Mouse (Mus musculus) neutrophil, adult 5-6 weeks (primary cell): ENCODE measurements at regions not wholly inside any gene's neighbourhood (a gene's known extent, or its start where the extent isn't known, plus 50 kb on each side); places are given as distances from the start of the nearest gene placed in this dataset.

Source experiments
- ATAC-seq: fragments of 151-379, 151-347 bp; 2 replicates; pipeline ENCODE4 v1.8.0; 2017; ENCODE audit warnings: mild to moderate bottlenecking, moderate TSS enrichment; ENCODE audit not compliant: insufficient number of reproducible peaks, poor library complexity, low FRiP score, severe bottlenecking; ENCODE audit errors: extremely low read depth

- ATAC-seq, result no peak
Measured at GRCm38 (mm10) chr2:50875072-50875471, 273.8 kb downstream of the Rnd3 start.

DNA sequence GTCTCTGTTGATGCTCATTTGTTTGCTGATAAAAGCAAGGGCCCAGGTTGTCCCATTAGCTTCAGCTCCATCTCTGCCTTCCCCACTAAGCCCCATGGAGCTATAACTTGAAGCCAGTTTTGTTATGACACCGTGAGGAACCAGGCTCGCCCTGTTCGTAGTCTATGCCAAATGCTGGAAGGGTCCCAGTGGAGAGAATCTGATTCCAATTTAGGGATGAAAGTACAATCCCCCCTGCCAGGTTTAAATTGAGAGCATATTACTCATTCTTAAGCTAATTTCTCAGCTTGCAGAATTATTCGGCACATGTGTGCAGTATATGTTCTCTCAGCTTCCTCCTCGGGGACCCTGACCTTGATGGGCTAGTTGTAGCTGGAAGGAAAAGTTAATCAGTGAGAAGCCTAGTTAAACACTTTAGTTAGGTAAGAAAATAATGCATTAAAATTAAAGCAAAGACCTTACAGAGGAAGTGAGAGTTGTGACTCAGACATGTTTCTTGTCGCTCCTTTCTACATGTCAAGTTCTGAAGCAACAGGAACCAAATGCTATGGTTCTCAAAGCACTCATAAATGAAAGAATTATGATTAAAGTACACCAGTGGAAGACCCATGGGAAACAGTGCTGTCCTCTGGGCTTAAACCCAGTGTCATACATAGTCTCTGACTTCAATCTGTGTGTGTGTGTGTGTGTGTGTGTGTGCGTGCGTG lies 295.2 kb downstream of the Rnd3 start:
- 0 out of 2 replicates have a peak, but pooled peaks have one; percentile 30 for ATAC-seq

GRCm38 (mm10) chr2:50852413-50852919 lies 296.4 kb downstream of the Rnd3 start:
- no peak for ATAC-seq

DNA sequence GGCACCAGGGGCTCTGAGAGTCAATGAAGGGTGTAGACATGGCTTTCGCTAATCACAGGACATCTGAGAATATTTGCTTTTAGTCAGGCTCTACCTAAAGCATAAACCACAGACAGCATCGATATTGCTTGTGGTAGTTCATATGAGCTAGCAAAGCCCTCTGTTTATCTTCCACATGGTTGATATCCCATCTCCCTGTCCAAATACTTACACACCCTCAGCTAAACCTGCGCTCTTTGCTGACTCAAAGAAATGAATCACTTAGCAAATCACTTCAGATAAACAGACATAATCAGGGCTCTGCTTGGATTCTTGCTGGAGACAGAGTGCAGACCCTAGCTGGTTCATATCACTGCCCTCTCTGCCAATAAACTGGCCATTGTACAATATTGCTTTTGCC lies 298.8 kb downstream of the Rnd3 start:
- ATAC-seq, result no peak

- ATAC-seq, result peak; percentile 100
Measured at GRCm38 (mm10) chr2:50841881-50842280, 307.0 kb downstream of the Rnd3 start.

- ATAC-seq, result no peak
Measured at GRCm38 (mm10) chr2:50835511-50836320, 313.2 kb downstream of the Rnd3 start.

DNA sequence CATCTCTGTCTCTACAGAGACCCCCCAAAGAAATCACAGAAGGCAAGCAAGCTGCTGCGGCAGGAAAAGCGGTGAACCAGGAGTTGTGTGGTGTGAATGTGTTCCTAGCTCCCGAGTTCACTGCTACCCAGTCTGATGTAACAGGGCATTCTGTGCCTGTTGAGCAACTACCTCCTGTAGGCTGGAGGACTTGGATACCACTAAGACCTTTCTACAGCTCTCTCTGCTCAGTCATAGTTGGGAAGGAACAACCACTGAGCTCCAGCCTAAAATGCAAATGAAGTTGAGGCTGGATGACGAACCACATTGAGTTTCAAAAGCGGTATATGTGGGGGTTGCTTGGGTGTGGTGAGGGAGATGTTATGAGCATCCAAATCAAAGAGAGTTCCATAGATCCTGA lies 315.1 kb downstream of the Rnd3 start:
- no peak for ATAC-seq

- no peak for ATAC-seq
Measured at GRCm38 (mm10) chr2:50832471-50832870, 316.4 kb downstream of the Rnd3 start.

DNA sequence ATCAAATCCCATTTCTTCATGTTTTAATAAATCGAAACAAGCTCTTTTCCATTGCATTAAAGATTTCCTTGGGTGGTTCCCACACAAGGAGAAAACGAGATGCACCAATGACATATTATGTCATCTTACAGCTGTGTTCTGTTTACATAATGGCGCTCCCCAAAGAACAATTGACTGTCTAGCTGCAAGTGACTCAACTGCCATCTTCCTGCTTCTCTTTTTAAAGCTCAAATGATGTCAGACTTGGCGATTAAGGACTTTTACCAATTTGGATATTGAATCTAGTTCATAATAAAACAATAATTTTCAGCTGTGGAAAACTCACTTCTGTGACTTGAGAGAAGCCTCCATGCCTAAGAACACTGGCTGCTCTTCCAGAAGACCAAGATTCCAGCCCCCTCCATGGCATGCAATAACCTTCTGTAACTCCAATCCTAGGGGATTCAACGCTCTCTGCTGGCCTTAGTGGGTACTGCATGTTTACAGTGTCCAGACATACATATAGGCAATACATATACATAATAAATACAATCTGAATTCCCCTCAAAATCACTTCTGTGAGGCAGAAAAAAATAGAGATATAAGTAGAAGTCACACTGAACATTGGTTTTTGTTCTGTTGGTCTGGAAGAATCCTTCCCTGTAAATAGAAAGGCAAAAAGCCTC lies 318.7 kb downstream of the Rnd3 start:
- ATAC-seq, result no peak

- ATAC-seq, result no peak
Measured at GRCm38 (mm10) chr2:50827097-50827496, 321.8 kb downstream of the Rnd3 start.

DNA sequence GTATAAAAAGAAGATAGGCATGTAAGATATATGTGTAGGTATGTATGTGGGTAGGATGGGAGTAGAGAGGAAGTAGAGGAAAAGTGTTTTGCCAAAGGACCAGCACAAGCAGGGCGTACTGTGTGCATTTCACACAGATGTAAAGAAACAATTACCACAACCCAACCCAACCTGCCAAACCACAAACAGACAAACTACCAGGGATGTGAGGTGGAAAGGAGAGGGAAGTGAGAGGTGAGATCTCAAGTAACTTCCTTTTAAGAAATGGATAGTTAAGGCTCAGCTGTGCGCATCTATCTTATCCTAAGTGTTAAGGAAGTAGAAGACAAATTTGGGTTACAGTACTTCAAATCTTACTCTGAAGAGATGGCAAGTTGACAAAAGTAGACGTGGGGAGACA lies 322.4 kb downstream of the Rnd3 start:
- peak; percentile 30; the same call in 1 of the 2 replicates for ATAC-seq

- no peak for ATAC-seq
Measured at GRCm38 (mm10) chr2:50825626-50826025, 323.3 kb downstream of the Rnd3 start.

GRCm38 (mm10) chr2:50824782-50825181 lies 324.1 kb downstream of the Rnd3 start:
- ATAC-seq, result no peak

- no peak for ATAC-seq
Measured at GRCm38 (mm10) chr2:50822738-50823137, 326.2 kb downstream of the Rnd3 start.

DNA sequence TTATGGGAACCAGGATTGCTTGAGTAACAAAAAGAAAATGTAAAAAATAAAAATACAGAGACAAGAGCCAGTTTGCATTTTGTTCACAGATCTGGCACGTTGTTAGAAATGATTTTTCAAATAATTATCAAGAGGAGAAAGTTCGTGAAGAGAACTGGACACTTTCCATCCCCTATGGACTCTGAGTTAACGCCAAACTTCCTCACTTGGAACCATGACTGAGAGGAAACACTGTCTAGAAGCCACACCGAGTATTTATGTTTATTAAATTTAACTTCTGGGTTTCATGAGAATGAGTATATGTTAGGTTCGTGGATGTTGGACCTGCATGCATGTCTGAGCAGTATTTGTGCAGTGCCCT lies 329.6 kb downstream of the Rnd3 start:
- ATAC-seq, result no peak

GRCm38 (mm10) chr2:50818557-50819304 lies 330.2 kb downstream of the Rnd3 start:
- ATAC-seq, result no peak

DNA sequence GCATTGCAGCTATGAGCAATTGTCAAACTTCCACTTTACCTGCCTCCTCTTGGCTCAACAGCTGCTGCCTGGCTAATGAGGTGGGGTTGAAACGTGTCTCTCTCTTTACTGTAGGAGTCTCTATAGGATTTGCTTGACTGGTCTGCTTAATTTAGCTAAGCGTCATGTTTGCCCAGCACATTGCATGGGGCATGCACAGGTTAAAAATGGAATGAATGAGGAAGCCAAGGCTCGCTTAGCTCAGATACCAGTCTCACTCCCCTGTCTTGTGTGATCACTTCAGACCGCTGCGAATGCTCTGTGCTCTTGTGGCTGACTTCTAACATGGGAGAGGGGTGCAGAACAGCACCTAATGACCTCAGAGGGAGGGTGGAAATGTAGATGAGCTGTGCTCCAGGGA lies 332.5 kb downstream of the Rnd3 start:
- peak; percentile 49; the same call in 1 of the 2 replicates for ATAC-seq

GRCm38 (mm10) chr2:50815541-50815940 lies 333.4 kb downstream of the Rnd3 start:
- no peak for ATAC-seq
